ENCODE assay signal across 7 mouse cellular contexts in the genomic region with DNA sequence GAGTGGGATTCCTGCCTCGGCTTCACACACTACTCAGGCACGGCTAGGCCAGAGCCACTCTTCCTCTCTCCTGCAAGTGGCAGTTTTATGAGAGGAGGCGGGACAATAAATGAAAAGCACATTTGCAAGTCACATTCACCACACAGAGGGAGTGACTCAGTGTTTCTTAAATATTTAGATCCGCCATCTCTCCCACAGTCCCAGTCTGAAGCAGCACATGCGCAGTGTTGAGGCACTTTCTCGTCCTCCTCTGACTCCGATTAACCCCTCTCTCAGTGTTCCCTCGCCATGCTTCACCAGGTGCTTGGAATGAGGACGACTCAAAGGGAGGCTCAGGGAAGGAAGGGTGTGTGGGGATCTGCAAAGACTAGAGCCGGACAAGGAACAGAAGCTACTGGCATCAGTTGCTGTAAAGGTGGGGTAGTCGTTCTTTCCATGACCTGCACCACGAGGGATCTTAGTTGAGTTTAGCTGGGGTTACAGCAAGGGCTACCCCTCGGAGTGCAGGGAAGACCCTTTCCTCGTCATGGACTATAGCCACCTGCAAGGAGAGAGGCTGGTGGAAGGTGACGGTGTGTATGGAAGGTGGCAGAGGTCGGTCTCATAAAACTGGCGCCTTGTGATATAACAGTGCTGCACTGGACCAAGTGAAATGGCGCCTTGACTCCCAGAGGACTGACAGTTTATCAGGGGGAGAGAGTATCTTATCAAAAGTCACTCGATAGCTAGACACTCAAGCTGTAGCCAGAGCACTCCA.
A peak's percentile ranks its signal among the peaks of the same experiment; 100 is the strongest.
DNase-seq lines count a peak whose midpoint lies in the region; ATAC-seq and TF ChIP-seq lines count a peak whose summit lies in the region.

No protein-coding gene starts in this region.

- no peak overlapping the region for H3K4me3 ChIP-seq in heart, embryonic 16.5 days (ENCODE audit: low read length)
- H3K4me3 ChIP-seq in kidney, embryonic 16.5 days (ENCODE audit: low read length), result no peak overlapping the region
- H3K4me3 ChIP-seq in limb, embryonic 13.5 days, result no peak overlapping the region
- no peak overlapping the region for H3K4me3 ChIP-seq in hindbrain, postnatal 0 days (ENCODE audit: low read length)

- H3K9ac ChIP-seq in heart, embryonic 16.5 days (ENCODE audit: low read length), result 0 out of 2 replicates have a peak overlapping the region, but pooled peaks have one; percentile 17
- 0 out of 2 replicates have a peak overlapping the region, but pooled peaks have one; percentile 22 for H3K9ac ChIP-seq in kidney, embryonic 16.5 days (replicated peaks; ENCODE audit: low read length)
- H3K9ac ChIP-seq in limb, embryonic 13.5 days, result no peak overlapping the region
- no peak overlapping the region for H3K9ac ChIP-seq in hindbrain, postnatal 0 days (replicated peaks; ENCODE audit: low read length)

- WGBS in heart, embryonic 16.5 days, result 69% methylated on average over 19 of the region's 19 CpGs
- WGBS in kidney, embryonic 16.5 days, result 48% methylated on average over 19 of the region's 19 CpGs
- 63% methylated on average over 19 of the region's 19 CpGs for WGBS in limb, embryonic 13.5 days
- 76% methylated on average over 19 of the region's 19 CpGs for WGBS in hindbrain, postnatal 0 days

- H3K9me3 ChIP-seq in heart, embryonic 16.5 days (replicated peaks; ENCODE audit: control insufficient read depth, low read length), result no peaks in the 10 kb centered on the region
- no peaks in the 10 kb centered on the region for H3K9me3 ChIP-seq in kidney, embryonic 16.5 days (ENCODE audit: low read length)
- H3K9me3 ChIP-seq in limb, embryonic 13.5 days, result no peaks in the 10 kb centered on the region
- no peaks in the 10 kb centered on the region for H3K9me3 ChIP-seq in hindbrain, postnatal 0 days (ENCODE audit: low read length)

- peaks cover 13% of the 10 kb centered on the region for H3K4me1 ChIP-seq in heart, embryonic 16.5 days (ENCODE audit: control insufficient read depth, insufficient read depth, low read length)
- H3K4me1 ChIP-seq in kidney, embryonic 16.5 days (ENCODE audit: insufficient read depth, low read length), result peaks cover 8% of the 10 kb centered on the region
- H3K4me1 ChIP-seq in limb, embryonic 13.5 days, result peaks cover 14% of the 10 kb centered on the region
- no peaks in the 10 kb centered on the region for H3K4me1 ChIP-seq in hindbrain, postnatal 0 days (ENCODE audit: insufficient read depth, low read length)

- TF ChIP-seq CTCF in hindbrain, postnatal 0 days (IDR thresholded peaks at IDR 0.05; ENCODE audit: low read depth), result no peak

- no peak overlapping the region; the same call in 1 of the 2 replicates for H3K4me2 ChIP-seq in heart, embryonic 16.5 days (ENCODE audit: low read depth, low read length)
- H3K4me2 ChIP-seq in kidney, embryonic 16.5 days (replicated peaks; ENCODE audit: low read depth, low read length), result peak overlapping the region; percentile 21; the same call in 1 of the 2 replicates
- 0 out of 2 replicates have a peak overlapping the region, but pooled peaks have one; percentile 1 for H3K4me2 ChIP-seq in limb, embryonic 13.5 days (replicated peaks)
- no peak overlapping the region for H3K4me2 ChIP-seq in hindbrain, postnatal 0 days (ENCODE audit: low read depth, low read length)

- intact Hi-C loops in heart, postnatal 10 days (cut with DNase I), result loop anchor here (1.0 to 5.0 kb wide), 4 partner anchors 69 to 373 kb away; no protein-coding TSS in a partner anchor

- ATAC-seq in heart, embryonic 16.5 days (replicated peaks; ENCODE audit: extremely low read depth, insufficient read depth, low FRiP score), result no peak
- peak; percentile 94 for ATAC-seq in kidney, embryonic 16.5 days (ENCODE audit: low FRiP score, low TSS enrichment)
- peak; percentile 13; the same call in 1 of the 2 replicates for ATAC-seq in limb, embryonic 13.5 days (ENCODE audit: low FRiP score, low read depth)
- no peak for ATAC-seq in hindbrain, postnatal 0 days

- no peaks in the 10 kb centered on the region for H3K27me3 ChIP-seq in heart, embryonic 16.5 days (ENCODE audit: control insufficient read depth, insufficient read depth, low read length)
- H3K27me3 ChIP-seq in kidney, embryonic 16.5 days (ENCODE audit: insufficient read depth, low read length), result no peaks in the 10 kb centered on the region
- no peaks in the 10 kb centered on the region for H3K27me3 ChIP-seq in limb, embryonic 13.5 days
- no peaks in the 10 kb centered on the region for H3K27me3 ChIP-seq in hindbrain, postnatal 0 days (ENCODE audit: insufficient read depth, low read length)

- peak overlapping the region; percentile 72 for H3K27ac ChIP-seq in heart, embryonic 16.5 days (ENCODE audit: low read length)
- peak overlapping the region; percentile 37 for H3K27ac ChIP-seq in kidney, embryonic 16.5 days (ENCODE audit: low read length)
- H3K27ac ChIP-seq in limb, embryonic 13.5 days, result no peak overlapping the region
- no peak overlapping the region for H3K27ac ChIP-seq in hindbrain, postnatal 0 days

- no peaks in the 10 kb centered on the region for H3K36me3 ChIP-seq in heart, embryonic 16.5 days (ENCODE audit: control insufficient read depth, insufficient read depth)
- H3K36me3 ChIP-seq in kidney, embryonic 16.5 days (ENCODE audit: insufficient read depth, low read length), result no peaks in the 10 kb centered on the region
- no peaks in the 10 kb centered on the region for H3K36me3 ChIP-seq in limb, embryonic 13.5 days
- H3K36me3 ChIP-seq in hindbrain, postnatal 0 days (ENCODE audit: insufficient read depth, low read length), result no peaks in the 10 kb centered on the region

- no peak for DNase-seq in heart, postnatal 10 days
- DNase-seq in frontal cortex, postnatal 36 days (ENCODE audit: low spot score in 2 of 2), result peak; percentile 57 to 69
- no peak for DNase-seq in thymus, postnatal 4 days
- no peak for DNase-seq in hindbrain, postnatal 0 days (ENCODE audit: low spot score)

Comparison
In these comparisons a context has a peak if more than half of its experiments do, and no peak if none do; other contexts are left out.
1. ATAC-seq: peak in kidney, embryonic 16.5 days (single experiment) and limb, embryonic 13.5 days (single experiment); none in heart, embryonic 16.5 days (single experiment) and hindbrain, postnatal 0 days (single experiment).
2. H3K27ac ChIP-seq: peak in heart, embryonic 16.5 days (single experiment) and kidney, embryonic 16.5 days (single experiment); none in limb, embryonic 13.5 days (single experiment) and hindbrain, postnatal 0 days (single experiment).
3. H3K4me2 ChIP-seq: peak in kidney, embryonic 16.5 days (single experiment) and limb, embryonic 13.5 days (single experiment); none in heart, embryonic 16.5 days (single experiment) and hindbrain, postnatal 0 days (single experiment).
4. H3K9ac ChIP-seq: peak in heart, embryonic 16.5 days (single experiment) and kidney, embryonic 16.5 days (single experiment); none in limb, embryonic 13.5 days (single experiment) and hindbrain, postnatal 0 days (single experiment).
5. DNase-seq: peak in frontal cortex, postnatal 36 days (2 of 2); none in heart, postnatal 10 days (0 of 2), thymus, postnatal 4 days (single experiment) and hindbrain, postnatal 0 days (single experiment).